Mouse (Mus musculus) cerebellum, adult 2 months (tissue): ENCODE results near the gene Rpl23a. TPM values are rescaled to one million over a fixed set of nuclear protein-coding genes. Genes with fewer than 3 reads are reported as not detected.

Experiments used
- DNase-seq, 2 experiments: peaks; one replicate each; pipeline ENCODE4 v3.0.0; 2021
- H3K27ac ChIP-seq: fragments of 200-500 bp; 2 replicates; pipeline ENCODE4 v1.5.1; 2012; ENCODE audit warnings: low read length, control low read depth, inconsistent platforms; ENCODE audit not compliant: insufficient read depth
- H3K27me3 ChIP-seq: fragments of 200-500 bp; 2 replicates; pipeline ENCODE4 v1.6.1; 2012; ENCODE audit warnings: inconsistent platforms, mild to moderate bottlenecking, low read length, moderate library complexity; ENCODE audit not compliant: control insufficient read depth, insufficient read depth
- H3K4me1 ChIP-seq: fragments of 200-500 bp; 2 replicates; pipeline ENCODE4 v1.6.1; 2011; ENCODE audit warnings: low read length; ENCODE audit not compliant: control insufficient read depth, insufficient read depth
- H3K4me3 ChIP-seq: fragments of 200-500 bp; replicated peaks from 2 replicates; pipeline ENCODE3; 2011; ENCODE audit warnings: mild to moderate bottlenecking, low read depth, low read length, control low read depth; ENCODE audit not compliant: insufficient read depth
- CTCF ChIP-seq: fragments of 200-500 bp; IDR thresholded peaks from 2 replicates; pipeline ENCODE4 v1.5.1; 2011; ENCODE audit warnings: low read depth, mild to moderate bottlenecking, control low read depth, low read length, moderate library complexity, borderline replicate concordance; ENCODE audit not compliant: insufficient read depth
- POLR2A ChIP-seq: fragments of 200-500 bp; IDR thresholded peaks from 2 replicates; pipeline ENCODE4 v1.6.1; 2011; ENCODE audit warnings: low read length, control low read depth, borderline replicate concordance; ENCODE audit not compliant: insufficient read depth
- WGBS: fragments of 180-500 bp; shearing (Covaris S2); methylation state at CpG from one replicate; pipeline ENCODE4 v1.1.7; 2018; 5-methylcytosine and 5-hydroxymethylcytosine counted together
- polyA plus RNA-seq: library from polyadenylated mRNA; depleted of rRNA; stranded (reverse); fragments of >200 nt; gene quantifications from 2 replicates; pipeline ENCODE4 v1.2.3, GENCODE M21; 2012

Gene Rpl23a
- polyA plus RNA-seq, 1 experiment = 1,182 TPM

DNA sequence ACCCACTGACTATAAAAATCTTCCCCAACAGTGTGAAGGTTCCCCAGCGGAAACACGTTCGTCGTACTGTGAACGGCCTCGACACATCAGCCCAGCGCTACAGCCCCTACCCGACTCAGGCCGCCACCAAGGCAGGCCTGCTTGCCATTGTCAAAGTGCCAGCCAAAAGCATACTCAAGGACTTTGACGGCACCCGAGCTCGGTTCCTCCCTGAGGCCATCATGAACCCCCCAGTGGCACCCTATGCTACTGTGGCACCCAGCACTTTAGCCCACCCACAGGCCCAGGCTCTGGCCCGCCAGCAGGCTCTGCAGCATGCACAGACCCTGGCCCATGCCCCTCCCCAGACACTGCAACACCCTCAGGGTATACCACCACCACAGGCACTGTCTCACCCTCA is 29.6 kb downstream of the Rpl23a start:
- DNase-seq = peak in 1 of 2 experiments; percentile 20
- H3K27me3 ChIP-seq = no peaks in the 10 kb centered on the region
- no peak for TF ChIP-seq POLR2A
- TF ChIP-seq CTCF = no peak
- WGBS = 59% methylated on average over 13 of the region's 13 CpGs
- H3K4me1 ChIP-seq = peaks cover 7% of the 10 kb centered on the region
- H3K4me3 ChIP-seq = no peak overlapping the region
- no peak overlapping the region for H3K27ac ChIP-seq

DNA sequence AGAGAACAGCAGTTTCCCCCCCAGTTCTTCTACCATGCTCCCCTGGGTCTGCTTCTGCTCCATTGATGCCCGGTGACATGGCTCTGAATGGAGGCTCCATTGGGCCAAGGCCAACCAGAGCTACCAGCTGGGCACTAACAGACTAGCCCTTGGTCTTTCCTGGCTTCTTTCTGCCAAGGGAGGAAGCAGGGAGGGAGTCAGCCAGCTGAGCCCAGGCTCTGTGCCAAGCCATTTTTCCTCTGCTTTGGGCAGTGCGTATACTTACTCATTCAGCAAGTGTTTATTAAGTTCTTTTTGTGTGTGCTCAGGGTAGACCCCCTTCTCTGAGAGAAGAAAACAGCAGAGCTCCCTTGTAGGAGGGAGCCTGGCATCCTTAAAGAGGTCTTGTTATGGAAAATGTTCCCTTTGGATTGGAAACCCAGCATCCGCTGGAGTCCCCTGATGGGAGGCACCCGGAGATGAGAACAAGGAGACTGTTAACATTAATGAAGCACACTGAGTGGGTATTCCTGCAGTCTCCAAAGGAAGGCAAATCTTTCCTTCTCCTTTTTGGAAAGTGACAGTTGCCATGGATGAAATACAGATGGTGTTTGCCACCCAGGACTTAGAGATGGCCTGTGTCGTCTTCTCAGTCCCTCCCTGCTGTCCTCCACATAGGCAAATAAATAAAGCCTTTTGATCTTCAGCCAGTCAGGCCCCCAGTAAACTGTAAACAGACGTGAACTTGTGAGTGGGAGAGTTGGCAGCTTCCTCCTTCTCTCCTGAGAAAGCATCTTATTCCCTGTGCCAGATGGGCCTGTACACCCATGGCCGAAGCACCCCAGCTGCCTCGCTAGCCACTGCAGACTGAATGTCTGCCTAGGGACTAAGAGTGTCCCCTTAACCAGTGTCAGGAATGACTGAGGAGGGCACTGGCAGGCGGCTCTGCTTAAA is 30.8 kb downstream of the Rpl23a start:
- peak; percentile 84 to 91 for DNase-seq
- WGBS = 11% methylated on average over 9 of the region's 9 CpGs
- no peak for TF ChIP-seq POLR2A
- no peak for TF ChIP-seq CTCF
- no peak overlapping the region for H3K4me3 ChIP-seq
- no peak overlapping the region for H3K27ac ChIP-seq
- peaks cover 7% of the 10 kb centered on the region for H3K4me1 ChIP-seq
- no peaks in the 10 kb centered on the region for H3K27me3 ChIP-seq

DNA sequence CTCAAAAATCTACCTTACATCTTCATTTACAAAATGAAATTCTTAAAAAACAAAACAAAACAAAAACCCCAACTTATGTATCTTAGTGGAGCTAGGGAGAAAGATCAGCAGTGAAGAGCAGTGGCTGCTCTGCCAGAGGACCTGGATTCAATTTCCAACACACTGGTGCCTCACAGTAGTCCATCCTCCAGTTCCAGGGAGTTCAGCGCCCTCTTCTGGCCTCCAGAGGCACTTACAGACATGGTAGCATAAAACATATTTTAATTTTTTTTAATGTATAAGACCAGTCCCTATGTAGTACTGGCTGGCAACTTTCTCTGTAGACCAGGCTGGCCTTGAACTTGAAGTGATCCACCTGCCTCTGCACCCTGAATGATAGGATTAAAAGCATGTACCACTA is 32.2 kb downstream of the Rpl23a start:
- Histone ChIP-seq H3K27ac (no peak overlapping the region), H3K4me1 (peaks cover 7% of the 10 kb centered on the region), H3K27me3 (no peaks in the 10 kb centered on the region), H3K4me3 (no peak overlapping the region)
- no peak for DNase-seq
- TF ChIP-seq POLR2A (no peak), CTCF (peak; percentile 41; the same call in 1 of the 2 replicates)
- WGBS = 53% methylated on average over 1 of the region's 1 CpGs

DNA sequence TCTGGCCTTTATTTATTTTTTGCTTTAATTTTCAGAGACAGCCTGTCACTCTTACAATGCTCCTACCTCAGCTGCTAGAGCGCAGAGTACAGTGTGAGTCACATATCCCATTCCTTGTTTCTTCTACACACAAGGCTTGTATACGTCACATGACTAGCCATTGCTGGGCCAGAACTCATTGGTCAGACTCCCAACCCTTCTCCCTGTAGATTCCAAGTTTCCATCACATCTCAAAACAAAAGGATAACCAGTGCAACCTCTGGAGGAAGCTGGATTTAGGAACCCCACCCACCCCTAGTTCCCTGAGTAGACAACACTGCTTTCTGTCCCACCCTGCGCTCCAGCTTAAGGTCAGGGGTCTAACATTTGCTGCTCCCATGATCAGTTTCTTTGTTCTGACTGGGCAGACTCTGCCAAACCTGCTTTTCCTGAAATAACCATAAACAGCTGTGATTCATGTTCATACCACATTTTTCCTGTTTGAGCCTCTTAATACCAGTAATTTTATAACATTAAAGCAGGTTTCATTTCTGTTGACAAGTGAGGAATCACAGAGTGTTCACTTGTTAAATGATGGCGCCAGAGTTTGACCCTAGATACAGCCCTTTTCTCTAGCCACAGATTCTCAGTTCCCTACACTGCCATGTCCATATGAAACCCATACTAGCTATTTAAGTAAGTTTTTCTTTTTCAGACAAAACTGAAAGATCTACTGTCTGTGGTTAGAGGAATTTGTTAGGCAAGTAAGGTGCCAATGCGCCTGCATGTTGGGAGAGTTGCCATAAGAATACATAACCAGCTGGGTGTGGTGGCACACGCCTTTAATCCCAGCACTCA is 36.5 kb downstream of the Rpl23a start:
- Histone ChIP-seq H3K4me3 (no peak overlapping the region), H3K27ac (no peak overlapping the region), H3K27me3 (no peaks in the 10 kb centered on the region), H3K4me1 (peaks cover 2% of the 10 kb centered on the region)
- DNase-seq = no peak
- WGBS = 85% methylated on average over 6 of the region's 6 CpGs
- TF ChIP-seq CTCF (no peak), POLR2A (no peak)

DNA sequence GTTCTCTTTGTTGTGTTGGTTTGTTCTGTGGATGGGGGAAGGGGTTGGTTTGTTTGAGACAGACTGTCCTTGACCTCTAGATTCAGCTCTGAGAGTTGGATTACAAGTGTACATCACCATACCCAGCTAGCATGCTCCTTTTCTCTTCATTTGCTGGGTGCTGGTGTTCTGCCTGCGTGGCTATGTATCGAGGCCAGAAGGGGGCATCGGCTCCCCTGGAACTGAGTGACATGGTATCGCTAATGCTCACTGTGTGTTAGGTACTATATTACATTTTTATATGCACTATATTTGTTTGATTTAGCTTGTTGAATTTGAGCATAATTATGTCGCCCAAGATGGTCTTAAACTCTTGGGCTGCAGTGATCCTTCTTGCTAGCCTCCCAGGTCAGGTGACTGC is 37.2 kb downstream of the Rpl23a start:
- WGBS = 82% methylated on average over 5 of the region's 5 CpGs
- no peak for DNase-seq
- TF ChIP-seq CTCF (no peak), POLR2A (no peak)
- peaks cover 2% of the 10 kb centered on the region for H3K4me1 ChIP-seq
- no peak overlapping the region for H3K27ac ChIP-seq
- H3K4me3 ChIP-seq = no peak overlapping the region
- H3K27me3 ChIP-seq = no peaks in the 10 kb centered on the region

DNA sequence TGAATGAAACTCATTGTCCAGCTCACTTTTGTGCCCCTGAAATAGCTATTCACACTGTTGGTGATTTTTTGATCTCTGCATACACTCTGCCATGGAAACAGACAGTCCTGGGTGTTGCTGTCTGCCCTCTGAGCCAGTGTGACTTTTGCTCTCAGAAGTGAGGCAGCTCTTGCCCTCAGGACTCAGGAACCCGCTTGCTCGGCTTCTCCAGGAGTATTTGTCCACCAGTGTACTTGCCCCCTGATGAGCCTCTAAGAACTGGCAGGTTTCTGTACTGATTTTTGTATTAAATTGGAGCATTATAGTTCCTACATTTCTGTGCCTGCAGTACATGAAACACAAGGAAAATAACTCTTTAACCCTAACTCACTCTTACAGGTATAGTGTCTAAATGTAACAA is 39.9 kb downstream of the Rpl23a start:
- Histone ChIP-seq H3K27ac (no peak overlapping the region), H3K4me1 (peaks cover 2% of the 10 kb centered on the region), H3K27me3 (no peaks in the 10 kb centered on the region), H3K4me3 (no peak overlapping the region)
- WGBS = 84% methylated on average over 2 of the region's 2 CpGs
- no peak for TF ChIP-seq CTCF
- no peak for DNase-seq

DNA sequence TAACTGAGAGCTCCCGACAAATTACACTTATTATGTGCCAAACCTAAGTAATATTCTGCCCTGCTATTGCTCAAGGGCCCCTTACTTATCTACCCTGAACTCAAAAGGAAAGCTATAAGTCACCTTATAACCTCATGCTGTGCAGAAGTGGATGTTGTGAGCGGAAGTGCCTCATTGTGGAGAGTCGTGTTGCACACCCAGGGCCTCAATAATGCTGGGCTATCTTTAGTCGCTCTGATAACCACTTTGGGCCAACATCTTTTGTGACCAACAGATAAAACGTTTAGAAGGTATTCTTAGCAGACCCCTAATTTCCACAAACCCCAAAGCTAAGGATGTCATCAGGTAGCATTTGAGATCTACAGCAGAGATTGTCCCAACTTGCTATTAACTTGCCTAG is 42.7 kb downstream of the Rpl23a start:
- Histone ChIP-seq H3K27me3 (no peaks in the 10 kb centered on the region), H3K27ac (no peak overlapping the region), H3K4me3 (no peak overlapping the region), H3K4me1 (peaks cover 4% of the 10 kb centered on the region)
- 92% methylated on average over 5 of the region's 5 CpGs for WGBS
- no peak for TF ChIP-seq CTCF
- no peak for TF ChIP-seq POLR2A
- DNase-seq = no peak
